Mouse (Mus musculus) embryonic fibroblast, embryonic 13.5 days (primary cell): ENCODE data around the gene Ano6. TPM values are rescaled to one million over a fixed set of nuclear protein-coding genes. Genes with fewer than 3 reads are reported as not detected.

Experiments used
- H3K27ac ChIP-seq: 2 replicates; pipeline ENCODE4 v1.5.1; 2012; ENCODE audit warnings: low read length, control low read depth, inconsistent platforms; ENCODE audit not compliant: insufficient read depth
- H3K4me1 ChIP-seq: 2 replicates; pipeline ENCODE4 v1.6.1; 2011; ENCODE audit warnings: low read length; ENCODE audit not compliant: control insufficient read depth, insufficient read depth
- H3K4me3 ChIP-seq: 2 replicates; pipeline ENCODE4 v1.5.1; 2011; ENCODE audit warnings: mild to moderate bottlenecking, control low read depth, low read length; ENCODE audit not compliant: insufficient read depth
- CTCF ChIP-seq: IDR thresholded peaks from 2 replicates; pipeline ENCODE4 v1.5.1; 2011; ENCODE audit warnings: mild to moderate bottlenecking, control low read depth, low read length, moderate library complexity, borderline replicate concordance; ENCODE audit not compliant: insufficient read depth
- POLR2A ChIP-seq: IDR thresholded peaks from 2 replicates; pipeline ENCODE4 v1.6.1; 2011; ENCODE audit warnings: low read depth, mild to moderate bottlenecking, control low read depth, low read length, moderate library complexity
- polyA plus RNA-seq: library from polyadenylated mRNA; stranded (reverse); fragments of >200 nt; gene quantifications from 2 replicates; pipeline ENCODE4 v1.2.4, GENCODE M21; 2011; ENCODE audit warnings: low read depth; ENCODE audit not compliant: missing spikeins, insufficient read length

The Ano6 gene
- polyA plus RNA-seq, 1 experiment, result 102 TPM

- TF ChIP-seq CTCF (no peak), POLR2A (no peak)
- H3K27ac ChIP-seq, result no peak overlapping the region
- H3K4me1 ChIP-seq, result no peaks in the 10 kb centered on the region
- H3K4me3 ChIP-seq, result no peak overlapping the region
Observed at GRCm38 (mm10) chr15:95768703-95769102, 21.9 kb upstream of the Ano6 start.

DNA sequence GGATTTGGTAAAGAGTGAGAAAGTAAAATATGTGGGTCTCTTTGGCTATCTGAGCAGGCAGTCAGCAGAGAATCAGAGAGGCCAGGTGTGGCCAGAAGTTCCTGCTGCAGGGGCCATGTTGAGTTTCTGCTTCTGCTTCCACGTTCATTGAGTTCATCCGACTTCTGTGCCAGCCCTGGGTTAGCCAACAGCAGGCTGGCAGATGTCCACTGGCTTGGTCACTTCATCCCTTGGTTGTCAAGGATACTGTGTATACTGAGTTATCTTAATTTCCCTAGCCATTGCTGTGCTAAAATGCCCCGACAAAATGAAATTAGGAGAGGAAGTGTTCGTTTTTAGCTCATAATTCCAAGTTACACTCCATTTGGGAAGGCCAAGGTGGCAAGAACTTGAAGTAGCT, 21.1 kb upstream of the Ano6 start:
- TF ChIP-seq POLR2A (no peak), CTCF (no peak)
- Histone ChIP-seq H3K4me1 (no peaks in the 10 kb centered on the region), H3K4me3 (no peak overlapping the region), H3K27ac (no peak overlapping the region)

DNA sequence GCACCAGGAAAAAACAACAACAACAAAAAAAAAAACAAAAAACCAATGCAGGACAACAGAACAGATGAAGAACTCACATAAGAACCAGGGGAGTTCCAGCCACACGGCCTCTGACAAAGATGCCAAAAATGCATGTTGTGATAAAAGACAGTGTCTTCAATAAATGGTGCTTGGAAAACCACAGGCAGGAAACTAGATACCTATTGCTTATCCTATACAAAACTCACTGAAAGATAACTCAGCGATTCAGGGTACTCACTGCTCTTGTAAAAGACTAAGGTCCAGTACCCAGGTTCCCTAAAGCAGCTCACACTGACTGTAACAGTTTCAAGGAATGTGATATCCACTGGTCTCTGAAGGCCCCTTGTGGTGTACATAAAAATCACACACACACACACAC, 20.3 kb upstream of the Ano6 start:
- Histone ChIP-seq H3K27ac (no peak overlapping the region), H3K4me3 (no peak overlapping the region), H3K4me1 (no peaks in the 10 kb centered on the region)
- no peak for TF ChIP-seq CTCF
- no peak for TF ChIP-seq POLR2A

DNA sequence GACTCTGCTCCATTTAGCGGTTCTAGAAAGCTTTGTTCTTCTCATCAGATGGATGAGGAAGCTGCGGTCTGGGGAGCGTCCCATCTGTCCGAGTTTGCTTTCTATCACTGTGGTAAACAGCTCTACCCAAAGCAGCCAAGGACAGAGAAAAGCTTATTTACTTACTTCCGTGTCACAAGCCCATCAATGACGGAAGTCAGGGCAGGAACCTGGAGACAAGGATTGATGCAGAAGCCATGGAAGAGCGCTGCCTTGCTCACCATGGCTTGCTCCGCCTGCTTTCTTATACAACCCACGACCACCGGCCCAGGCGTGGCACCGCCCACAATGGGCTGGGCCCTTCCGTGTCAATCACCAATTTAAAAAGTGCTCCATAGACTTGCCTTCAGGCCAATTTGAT, 18.3 kb upstream of the Ano6 start:
- H3K4me1 ChIP-seq, result no peaks in the 10 kb centered on the region
- no peak overlapping the region for H3K27ac ChIP-seq
- no peak overlapping the region for H3K4me3 ChIP-seq
- TF ChIP-seq CTCF (no peak), POLR2A (no peak)

- Histone ChIP-seq H3K4me3 (no peak overlapping the region), H3K27ac (no peak overlapping the region), H3K4me1 (no peaks in the 10 kb centered on the region)
- TF ChIP-seq POLR2A (no peak), CTCF (peak; percentile 90)
Observed at GRCm38 (mm10) chr15:95772861-95773836, 17.5 kb upstream of the Ano6 start.

DNA sequence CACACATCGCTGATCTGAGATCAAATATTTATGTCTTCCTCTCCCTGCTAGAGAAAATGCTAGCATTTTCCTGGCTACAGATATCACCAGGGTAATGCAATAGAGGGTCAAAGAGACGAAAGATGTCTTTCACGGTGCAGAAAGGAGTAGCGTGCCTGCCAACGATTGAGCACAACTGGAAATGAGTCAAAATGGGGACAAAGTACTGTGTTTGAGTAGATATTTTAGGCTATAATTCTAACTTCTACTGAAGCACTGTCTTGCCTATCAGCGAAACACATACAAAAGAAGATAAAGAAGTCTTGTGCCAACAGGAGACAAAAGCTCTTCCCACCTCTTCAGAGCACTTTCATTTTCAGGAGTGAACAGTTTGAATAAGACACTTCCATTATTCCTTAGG, 16.4 kb upstream of the Ano6 start:
- Histone ChIP-seq H3K4me3 (no peak overlapping the region), H3K27ac (no peak overlapping the region), H3K4me1 (no peaks in the 10 kb centered on the region)
- TF ChIP-seq POLR2A, result no peak
- no peak for TF ChIP-seq CTCF

DNA sequence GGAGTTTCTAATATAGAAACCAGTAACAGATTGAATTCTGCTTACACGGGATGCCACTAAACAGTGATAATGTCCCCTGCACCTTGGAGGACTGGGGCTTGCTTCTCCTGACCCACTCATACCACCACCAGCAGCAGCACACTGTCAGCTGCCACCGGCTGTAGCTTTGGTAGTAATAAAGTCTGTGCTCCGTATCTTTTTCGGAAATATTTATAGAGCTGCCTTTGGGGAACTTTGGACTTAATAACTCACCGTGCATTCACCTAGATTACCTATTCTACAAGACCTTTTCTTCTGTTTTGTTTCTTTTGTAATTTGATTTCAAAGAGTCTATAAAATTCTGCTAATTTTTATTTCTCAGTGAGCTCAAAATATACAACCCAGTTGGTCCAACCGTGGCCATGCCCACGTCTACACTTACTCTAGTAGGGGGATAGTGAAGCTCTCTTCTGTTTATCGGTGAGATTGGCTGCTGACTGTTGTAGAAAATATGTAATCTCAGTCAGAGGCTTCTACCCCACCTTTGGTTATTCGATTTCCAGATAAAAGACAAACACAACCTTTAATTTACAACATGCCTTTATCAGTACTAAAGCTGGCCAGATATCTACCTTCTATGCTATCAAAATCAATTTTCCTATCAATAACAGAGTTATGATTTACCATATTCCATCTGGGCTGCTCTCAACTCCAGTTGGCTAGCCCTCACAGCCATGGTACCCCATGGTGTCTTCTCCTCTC, 15.8 kb upstream of the Ano6 start:
- H3K4me3 ChIP-seq, result no peak overlapping the region
- no peak overlapping the region for H3K27ac ChIP-seq
- TF ChIP-seq CTCF (no peak), POLR2A (no peak)
- H3K4me1 ChIP-seq, result no peaks in the 10 kb centered on the region

DNA sequence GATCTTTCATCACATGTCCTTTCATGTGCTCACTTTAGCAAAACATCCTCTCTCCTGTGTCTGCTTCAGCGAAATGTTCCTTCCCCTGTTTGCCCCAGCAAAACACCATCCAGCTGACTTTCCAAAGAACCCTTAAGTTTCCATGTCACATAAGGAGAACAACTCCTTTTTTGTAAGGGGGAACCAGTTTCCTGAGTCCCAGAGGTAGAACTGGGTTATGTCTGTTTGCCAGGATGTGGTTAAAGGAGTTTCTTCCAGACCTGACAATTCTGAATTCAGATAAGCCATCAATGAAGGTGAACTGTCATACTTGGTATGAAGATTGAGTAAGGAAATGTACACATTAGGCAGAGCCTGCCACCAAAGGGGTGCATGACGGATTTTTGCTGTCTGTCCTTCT, 12.9 kb upstream of the Ano6 start:
- Histone ChIP-seq H3K27ac (no peak overlapping the region), H3K4me3 (no peak overlapping the region), H3K4me1 (no peaks in the 10 kb centered on the region)
- no peak for TF ChIP-seq POLR2A
- no peak for TF ChIP-seq CTCF

GRCm38 (mm10) chr15:95778710-95779109, 11.9 kb upstream of the Ano6 start:
- Histone ChIP-seq H3K27ac (no peak overlapping the region), H3K4me3 (no peak overlapping the region), H3K4me1 (no peaks in the 10 kb centered on the region)
- TF ChIP-seq POLR2A (no peak), CTCF (no peak)

GRCm38 (mm10) chr15:95786624-95787023, 4.0 kb upstream of the Ano6 start:
- H3K4me1 ChIP-seq, result no peaks in the 10 kb centered on the region; the same call in 1 of the 2 replicates

More at GRCm38 (mm10) chr15:95786624-95787023, 4.0 kb upstream of the Ano6 start:
- TF ChIP-seq POLR2A, result no peak
- TF ChIP-seq CTCF, result no peak
- Histone ChIP-seq H3K4me3 (no peak overlapping the region), H3K27ac (no peak overlapping the region)
